Mouse (Mus musculus) neural tube, embryonic 12.5 days (tissue): ENCODE data around the gene Tmco3. TPM values are rescaled to one million over a fixed set of nuclear protein-coding genes. Genes with fewer than 3 reads are reported as not detected.

Experiments
- ATAC-seq: fragments of 200-750 bp; cut with Nextera tagmentation; 2 replicates; pipeline ENCODE4 v1.8.0; 2017; ENCODE audit warnings: low read depth, mild to moderate bottlenecking, moderate TSS enrichment, moderate library complexity; ENCODE audit not compliant: low FRiP score
- H3K27ac ChIP-seq: fragments of 300-500 bp; sonication (generic); 2 replicates; pipeline ENCODE4 v1.5.1; 2016
- H3K27me3 ChIP-seq: fragments of 300-500 bp; sonication (generic); replicated peaks from 2 replicates; pipeline ENCODE4 v1.6.1; 2016; ENCODE audit warnings: mild to moderate bottlenecking
- H3K36me3 ChIP-seq: fragments of 300-500 bp; sonication (generic); 2 replicates; pipeline ENCODE4 v1.6.1; 2016; ENCODE audit warnings: mild to moderate bottlenecking
- H3K4me1 ChIP-seq: fragments of 300-500 bp; sonication (generic); 2 replicates; pipeline ENCODE4 v1.6.1; 2016
- H3K4me2 ChIP-seq: fragments of 300-500 bp; sonication (generic); replicated peaks from 2 replicates; pipeline ENCODE4 v1.6.1; 2016; ENCODE audit warnings: mild to moderate bottlenecking
- H3K4me3 ChIP-seq: fragments of 300-500 bp; sonication (generic); 2 replicates; pipeline ENCODE4 v1.5.1; 2016
- H3K9ac ChIP-seq: fragments of 300-500 bp; sonication (generic); 2 replicates; pipeline ENCODE4 v1.6.1; 2016; ENCODE audit warnings: mild to moderate bottlenecking
- H3K9me3 ChIP-seq: fragments of 300-500 bp; sonication (generic); 2 replicates; pipeline ENCODE4 v1.6.1; 2016; ENCODE audit warnings: mild to moderate bottlenecking
- WGBS: fragments of 180-500 bp; shearing (Covaris S2); methylation state at CpG from one replicate; pipeline ENCODE4 v1.1.7; 2016; 5-methylcytosine and 5-hydroxymethylcytosine counted together
- polyA plus RNA-seq: library from polyadenylated mRNA; unstranded; fragments of >200 nt; fragmentation: Nextera tagmentation; extraction: Ambion mirVana; gene quantifications from 2 replicates; pipeline ENCODE4 v1.2.1, GENCODE M21; 2016

Tmco3 gene
- polyA plus RNA-seq, 1 experiment from 2014 or later, result 45.8 TPM

DNA sequence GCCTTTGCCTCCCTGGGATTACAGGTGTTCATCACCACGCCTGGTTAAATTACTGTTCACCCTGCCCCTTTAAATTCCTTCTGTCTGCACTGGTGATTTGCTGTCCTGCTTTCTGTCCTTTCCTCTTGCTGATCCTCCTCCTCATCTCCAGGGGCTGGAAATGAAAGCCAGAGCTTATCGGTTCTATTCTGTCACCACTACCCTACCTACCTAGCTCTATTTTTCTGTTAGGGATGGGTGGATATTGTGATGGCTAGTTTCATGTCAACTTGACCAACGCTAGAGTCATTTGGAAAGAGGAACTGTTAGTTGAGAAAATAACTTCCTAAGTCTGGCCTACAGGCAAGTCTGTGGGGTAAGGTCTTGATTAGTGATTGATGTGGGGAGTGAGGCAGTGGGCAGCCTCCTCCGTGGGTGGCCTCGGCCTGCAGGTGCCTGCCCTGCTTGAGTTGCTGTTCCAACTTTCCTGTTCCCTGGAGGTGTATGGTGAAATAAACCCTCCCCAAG is 11.0 kb upstream of the Tmco3 start:
- no peak for ATAC-seq
- 79% methylated on average over 5 of the region's 5 CpGs for WGBS
- H3K9me3 ChIP-seq, result no peaks in the 10 kb centered on the region
- no peaks in the 10 kb centered on the region for H3K27me3 ChIP-seq
- no peak overlapping the region for H3K4me2 ChIP-seq
- no peaks in the 10 kb centered on the region for H3K4me1 ChIP-seq
- H3K27ac ChIP-seq, result no peak overlapping the region
- H3K36me3 ChIP-seq, result peaks cover 3% of the 10 kb centered on the region; the same call in 1 of the 2 replicates
- H3K4me3 ChIP-seq, result no peak overlapping the region
- no peak overlapping the region for H3K9ac ChIP-seq

DNA sequence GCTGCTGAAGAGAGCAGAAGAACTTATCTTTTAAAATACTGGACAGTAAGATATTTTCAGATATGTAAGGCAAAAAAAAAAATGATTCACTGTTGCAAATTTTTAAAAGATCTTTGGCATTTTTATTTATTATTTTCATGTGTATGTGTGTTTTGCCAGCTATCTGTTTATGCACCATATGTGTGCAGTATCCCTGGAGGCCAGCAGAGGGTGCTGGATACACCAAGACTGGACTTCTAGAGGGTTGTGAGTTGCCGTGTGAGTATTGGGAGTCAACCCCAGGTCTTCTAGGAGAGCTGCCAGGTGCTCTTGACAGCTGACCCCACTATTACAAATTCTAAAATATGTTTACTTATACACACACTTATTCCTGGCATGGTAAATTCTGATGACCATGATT is 4.8 kb upstream of the Tmco3 start:
- 78% methylated on average over 1 of the region's 1 CpGs for WGBS
- Histone ChIP-seq H3K36me3 (no peaks in the 10 kb centered on the region), H3K4me1 (peaks cover 7% of the 10 kb centered on the region), H3K9me3 (no peaks in the 10 kb centered on the region), H3K4me2 (no peak overlapping the region), H3K27me3 (no peaks in the 10 kb centered on the region), H3K4me3 (no peak overlapping the region), H3K9ac (no peak overlapping the region), H3K27ac (no peak overlapping the region)
- ATAC-seq, result no peak

DNA sequence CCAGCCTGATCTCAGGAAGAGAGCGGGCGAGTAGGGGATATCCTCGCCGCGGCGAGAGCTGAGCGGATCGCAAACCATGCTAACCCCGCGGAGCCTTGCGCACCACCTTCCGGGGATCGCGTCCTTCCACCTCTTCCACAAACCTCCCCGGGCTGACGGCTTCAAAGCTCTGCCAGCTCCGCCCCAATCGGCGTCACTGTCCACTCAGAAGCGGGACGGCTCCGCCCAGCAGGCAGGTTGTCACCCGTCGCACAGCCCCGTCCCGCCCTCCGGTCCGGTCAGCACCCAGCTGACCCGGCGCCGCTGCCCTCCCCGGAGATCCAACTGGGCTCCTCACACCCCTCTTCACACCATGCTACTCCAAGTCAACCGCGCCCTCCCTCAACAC is 692 bp upstream of the Tmco3 start:
- whole genome bisulfite sequencing, result under 1% methylated on average over 34 of the region's 34 CpGs
- no peaks in the 10 kb centered on the region for H3K27me3 ChIP-seq
- ATAC-seq, result peak; percentile 54; the same call in 1 of the 2 replicates

DNA sequence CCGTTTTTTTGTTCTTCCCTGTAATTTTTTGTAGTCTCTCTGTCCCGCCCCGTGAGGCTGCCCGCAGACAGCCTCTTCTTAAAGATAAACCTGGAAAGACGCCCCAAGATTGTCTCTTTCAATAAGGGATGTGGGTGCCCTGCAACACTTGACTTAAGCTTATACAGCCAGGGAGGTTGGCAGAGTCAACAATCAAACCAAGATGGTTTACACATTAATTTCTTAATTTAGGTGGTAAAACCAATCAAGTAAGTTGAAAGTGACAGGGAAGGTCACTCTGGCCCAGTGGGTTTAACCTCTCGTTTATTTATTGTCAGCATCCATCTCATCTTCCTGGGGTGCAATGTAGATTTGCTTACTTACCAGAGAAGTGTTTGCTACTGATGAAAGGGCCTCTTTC is 656 bp downstream of the Tmco3 start:
- ATAC-seq, result no peak
- Histone ChIP-seq H3K4me1 (peaks cover 16% of the 10 kb centered on the region), H3K9me3 (no peaks in the 10 kb centered on the region), H3K4me2 (peak overlapping the region; percentile 94), H3K36me3 (peaks cover 15% of the 10 kb centered on the region), H3K9ac (peak overlapping the region; percentile 74), H3K27me3 (no peaks in the 10 kb centered on the region), H3K27ac (no peak overlapping the region), H3K4me3 (peak overlapping the region; percentile 81)
- WGBS, result 2% methylated on average over 6 of the region's 6 CpGs

More for the DNA sequence above, 692 bp upstream of the Tmco3 start:
- no peaks in the 10 kb centered on the region for H3K9me3 ChIP-seq
- peak overlapping the region; percentile 81 for H3K4me3 ChIP-seq
- peaks cover 16% of the 10 kb centered on the region for H3K4me1 ChIP-seq
- no peak overlapping the region for H3K27ac ChIP-seq
- peak overlapping the region; percentile 74 for H3K9ac ChIP-seq
- peaks cover 8% of the 10 kb centered on the region; the same call in 1 of the 2 replicates for H3K36me3 ChIP-seq
- H3K4me2 ChIP-seq, result peak overlapping the region; percentile 94

DNA sequence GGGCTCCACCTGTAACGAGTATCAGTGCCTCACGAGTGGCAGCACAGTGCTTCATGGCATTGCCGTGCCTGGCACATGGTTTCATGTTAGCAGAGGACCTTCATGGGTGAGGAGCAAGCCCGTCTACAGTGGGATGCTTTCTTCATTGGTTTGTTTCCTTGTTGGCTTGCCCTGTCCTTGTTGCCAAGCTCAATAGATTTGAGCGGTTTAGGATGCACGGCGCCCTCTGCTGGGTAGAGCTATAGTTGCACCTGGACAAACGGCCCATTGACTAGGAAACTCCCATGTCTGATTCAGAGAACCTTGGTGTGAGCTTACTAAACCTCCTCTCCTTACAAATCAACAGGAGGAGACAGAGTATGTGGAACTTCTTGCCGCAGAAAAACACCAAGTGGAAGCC is 4.4 kb downstream of the Tmco3 start:
- Histone ChIP-seq H3K4me1 (peaks cover 9% of the 10 kb centered on the region), H3K27me3 (no peaks in the 10 kb centered on the region), H3K4me3 (no peak overlapping the region), H3K4me2 (no peak overlapping the region), H3K36me3 (peaks cover 52% of the 10 kb centered on the region), H3K27ac (no peak overlapping the region), H3K9ac (no peak overlapping the region), H3K9me3 (no peaks in the 10 kb centered on the region)
- WGBS, result 29% methylated on average over 9 of the region's 9 CpGs
- no peak for ATAC-seq

DNA sequence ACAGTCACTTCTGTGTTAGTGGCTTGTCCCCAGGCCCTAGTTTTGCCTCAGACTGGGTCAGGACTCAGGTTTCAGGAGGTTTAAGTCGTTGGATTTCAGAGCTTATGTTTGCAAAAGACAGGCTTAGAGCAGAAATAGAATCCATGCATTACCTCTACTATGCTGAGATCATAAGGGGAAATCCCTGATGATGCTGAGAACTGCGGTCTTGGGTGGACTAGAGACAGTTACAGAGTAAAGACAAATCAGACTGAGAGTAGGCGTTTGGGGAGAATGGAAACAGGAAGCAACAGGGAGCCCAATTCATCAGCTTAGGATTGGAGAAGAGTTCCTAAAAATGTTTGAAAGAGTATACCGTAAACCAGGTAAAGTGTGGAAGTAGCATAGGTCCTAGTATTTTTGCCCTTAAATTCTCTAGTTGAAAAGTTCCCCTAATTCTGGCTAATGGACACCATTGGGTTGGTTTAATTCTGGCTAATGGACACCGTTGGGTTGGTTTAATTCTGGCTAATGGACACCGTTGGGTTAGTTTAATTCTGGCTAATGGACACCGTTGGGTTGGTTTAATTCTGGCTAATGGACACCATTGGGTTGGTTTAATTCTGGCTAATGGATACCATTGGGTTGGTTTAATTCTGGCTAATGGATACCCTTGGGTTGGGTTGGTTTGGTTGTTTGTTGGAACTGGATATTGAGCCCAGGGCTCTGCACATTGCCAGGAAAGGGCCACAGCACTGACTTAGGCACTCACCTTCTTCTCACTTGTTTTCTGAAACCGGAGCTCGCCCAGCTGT is 5.9 kb downstream of the Tmco3 start:
- WGBS, result 91% methylated on average over 9 of the region's 9 CpGs
- Histone ChIP-seq H3K27me3 (no peaks in the 10 kb centered on the region), H3K4me1 (peaks cover 5% of the 10 kb centered on the region), H3K4me2 (no peak overlapping the region), H3K9ac (no peak overlapping the region), H3K27ac (no peak overlapping the region), H3K9me3 (no peaks in the 10 kb centered on the region), H3K36me3 (peaks cover 60% of the 10 kb centered on the region), H3K4me3 (no peak overlapping the region)
- ATAC-seq, result no peak

DNA sequence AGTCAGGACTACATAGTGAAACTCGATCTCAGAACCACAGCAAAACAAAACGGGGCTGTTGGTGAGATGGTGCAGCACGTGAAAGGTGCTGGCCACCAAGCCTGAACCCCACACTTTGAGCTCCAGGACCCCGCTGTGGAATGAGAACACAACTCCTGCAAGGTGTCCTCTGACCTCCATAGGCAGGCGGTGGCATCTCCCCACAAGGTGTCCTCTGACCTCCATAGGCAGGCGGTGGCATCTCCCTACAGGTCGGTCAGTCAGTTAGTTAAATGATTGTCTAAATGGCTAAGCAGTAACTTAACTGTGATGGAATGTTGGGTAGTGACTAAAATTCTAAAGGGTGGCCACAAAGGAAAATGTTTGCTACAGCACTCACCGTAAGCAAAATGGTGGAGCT is 11.6 kb downstream of the Tmco3 start:
- no peak overlapping the region for H3K4me3 ChIP-seq
- ATAC-seq, result no peak
- no peaks in the 10 kb centered on the region for H3K27me3 ChIP-seq
- H3K4me1 ChIP-seq, result no peaks in the 10 kb centered on the region
- WGBS, result 96% methylated on average over 8 of the region's 8 CpGs
- H3K9me3 ChIP-seq, result 0 out of 2 replicates have a peak, but pooled peaks cover 5% of the 10 kb centered on the region
- H3K9ac ChIP-seq, result no peak overlapping the region
- H3K4me2 ChIP-seq, result no peak overlapping the region
- peaks cover 78% of the 10 kb centered on the region for H3K36me3 ChIP-seq
- H3K27ac ChIP-seq, result no peak overlapping the region

DNA sequence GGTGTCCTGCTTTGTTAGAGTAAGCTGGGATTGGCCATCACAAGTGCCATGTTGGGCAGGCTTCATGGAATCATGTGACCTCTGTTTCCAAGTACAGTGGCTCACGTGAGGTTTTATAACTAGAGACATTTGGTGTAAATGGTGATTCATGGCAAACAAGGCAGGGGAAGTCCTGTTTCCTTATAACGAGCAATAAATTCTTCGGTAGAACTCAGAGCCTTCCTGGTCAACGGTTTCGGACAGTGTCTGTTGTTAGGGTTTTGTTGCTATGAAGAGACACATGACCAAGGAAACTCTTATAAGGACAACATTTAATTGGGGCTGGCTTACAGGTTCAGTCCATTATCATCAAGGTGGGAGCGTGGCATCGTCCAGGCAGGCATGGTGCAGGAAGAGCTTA is 13.0 kb downstream of the Tmco3 start:
- H3K27me3 ChIP-seq, result no peaks in the 10 kb centered on the region
- H3K4me3 ChIP-seq, result no peak overlapping the region
- peaks cover 78% of the 10 kb centered on the region for H3K36me3 ChIP-seq
- H3K4me1 ChIP-seq, result no peaks in the 10 kb centered on the region
- H3K9ac ChIP-seq, result no peak overlapping the region
- 0 out of 2 replicates have a peak, but pooled peaks cover 10% of the 10 kb centered on the region for H3K9me3 ChIP-seq
- H3K27ac ChIP-seq, result no peak overlapping the region
- no peak overlapping the region for H3K4me2 ChIP-seq
- 97% methylated on average over 7 of the region's 7 CpGs for WGBS
- ATAC-seq, result no peak

DNA sequence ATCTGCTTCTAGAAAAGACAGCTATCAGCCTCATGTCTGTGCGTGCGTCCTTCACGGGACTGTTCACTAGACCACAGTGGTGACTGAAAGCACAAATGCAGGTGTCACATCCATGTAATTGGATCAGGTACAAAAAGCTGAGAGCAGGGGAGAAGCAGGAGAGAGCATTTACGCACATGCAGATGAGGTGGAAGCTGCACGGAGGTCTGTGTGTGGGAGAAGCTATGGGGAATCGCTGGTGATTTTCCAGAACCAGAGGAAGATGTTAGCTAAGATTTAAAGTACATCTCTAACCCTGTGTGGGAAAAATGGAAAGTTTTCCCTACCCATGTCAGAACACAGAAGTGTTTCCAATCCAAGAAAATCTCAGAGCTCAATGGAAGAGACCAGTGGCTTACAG is 17.5 kb downstream of the Tmco3 start:
- H3K4me1 ChIP-seq, result no peaks in the 10 kb centered on the region
- no peak for ATAC-seq
- 95% methylated on average over 6 of the region's 6 CpGs for WGBS
- no peak overlapping the region for H3K9ac ChIP-seq
- H3K27ac ChIP-seq, result no peak overlapping the region
- H3K9me3 ChIP-seq, result 0 out of 2 replicates have a peak, but pooled peaks cover 5% of the 10 kb centered on the region
- no peaks in the 10 kb centered on the region for H3K27me3 ChIP-seq
- H3K36me3 ChIP-seq, result peaks cover 68% of the 10 kb centered on the region
- no peak overlapping the region for H3K4me3 ChIP-seq
- no peak overlapping the region for H3K4me2 ChIP-seq

DNA sequence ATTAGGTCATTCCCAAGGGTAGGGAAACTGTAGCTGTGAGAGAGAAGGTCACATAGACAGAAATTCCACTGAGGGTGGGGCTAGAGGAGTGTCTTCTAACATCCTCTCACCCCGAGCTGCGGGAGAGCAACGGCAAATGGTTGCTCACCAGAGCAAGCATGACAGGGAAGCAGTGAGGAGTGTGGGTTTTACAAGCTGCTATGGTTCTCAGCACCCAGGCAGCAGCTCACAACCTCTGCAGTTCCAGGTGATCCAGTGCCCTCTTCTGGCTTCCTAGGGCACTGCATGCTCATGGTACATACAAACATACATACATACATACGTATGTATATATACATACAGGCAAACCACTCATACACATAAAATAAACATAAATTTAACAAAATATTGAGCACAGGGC is 17.9 kb downstream of the Tmco3 start:
- Histone ChIP-seq H3K36me3 (peaks cover 68% of the 10 kb centered on the region), H3K27me3 (no peaks in the 10 kb centered on the region), H3K4me1 (no peaks in the 10 kb centered on the region), H3K4me2 (no peak overlapping the region), H3K9me3 (0 out of 2 replicates have a peak, but pooled peaks cover 5% of the 10 kb centered on the region), H3K9ac (no peak overlapping the region), H3K27ac (no peak overlapping the region), H3K4me3 (no peak overlapping the region)
- 95% methylated on average over 4 of the region's 4 CpGs for WGBS
- no peak for ATAC-seq

DNA sequence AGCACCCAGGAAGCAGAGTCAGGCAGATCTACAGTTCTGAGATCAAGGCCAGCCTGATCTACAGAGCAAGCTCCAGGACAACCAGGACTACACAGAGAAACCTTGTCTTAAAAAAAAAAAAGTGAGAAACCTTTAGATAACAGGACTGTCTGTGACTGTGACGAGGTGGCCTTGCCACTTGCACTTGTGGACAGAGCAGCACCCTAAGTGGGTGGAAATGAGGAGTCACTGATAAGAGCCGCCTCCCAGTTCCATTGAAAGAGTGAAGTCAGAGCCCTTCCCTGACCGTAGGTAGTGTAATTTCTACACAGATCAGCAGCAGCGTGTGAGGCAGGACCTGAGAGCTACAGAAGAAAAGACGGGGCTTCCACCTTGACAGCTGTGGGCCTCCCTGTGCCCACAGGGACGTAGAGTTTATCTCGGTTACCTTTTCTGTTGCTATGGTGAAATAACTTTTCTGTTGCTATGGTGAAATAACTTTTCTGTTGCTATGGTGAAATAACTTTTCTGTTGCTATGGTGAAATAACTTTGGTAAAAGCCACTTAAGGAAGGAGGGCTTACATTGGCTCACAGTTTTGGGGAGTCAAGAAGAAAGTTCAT is 18.4 kb downstream of the Tmco3 start:
- Histone ChIP-seq H3K9ac (no peak overlapping the region), H3K4me2 (no peak overlapping the region), H3K4me1 (no peaks in the 10 kb centered on the region), H3K27me3 (no peaks in the 10 kb centered on the region), H3K9me3 (0 out of 2 replicates have a peak, but pooled peaks cover 5% of the 10 kb centered on the region), H3K36me3 (peaks cover 69% of the 10 kb centered on the region), H3K4me3 (no peak overlapping the region), H3K27ac (no peak overlapping the region)
- ATAC-seq, result no peak
- 86% methylated on average over 7 of the region's 7 CpGs for WGBS

DNA sequence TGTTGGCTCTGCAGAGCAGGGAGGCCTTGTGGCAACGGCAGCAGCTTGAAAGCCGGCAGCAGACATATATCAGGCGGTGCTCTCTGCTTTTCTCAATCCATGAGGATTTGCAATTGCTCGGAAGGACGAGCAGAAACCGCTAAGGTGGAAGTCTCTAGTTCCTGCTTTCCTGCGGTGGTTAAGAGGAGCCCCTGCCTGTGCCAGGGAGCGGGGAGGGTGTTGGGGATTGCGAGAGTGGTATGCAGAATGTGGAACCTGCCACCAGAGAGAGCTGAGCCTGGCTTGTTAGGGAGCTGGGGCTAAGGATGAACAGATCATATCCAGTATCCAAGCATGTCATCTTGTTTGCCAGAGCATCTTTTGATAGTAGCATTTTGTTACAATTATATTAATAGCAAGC is 18.9 kb downstream of the Tmco3 start:
- Histone ChIP-seq H3K4me1 (no peaks in the 10 kb centered on the region), H3K27ac (no peak overlapping the region), H3K4me3 (no peak overlapping the region), H3K9ac (no peak overlapping the region), H3K36me3 (peaks cover 69% of the 10 kb centered on the region), H3K4me2 (no peak overlapping the region), H3K9me3 (0 out of 2 replicates have a peak, but pooled peaks cover 5% of the 10 kb centered on the region), H3K27me3 (no peaks in the 10 kb centered on the region)
- 84% methylated on average over 9 of the region's 9 CpGs for WGBS
- no peak for ATAC-seq
